Mouse (Mus musculus): Measurements from ENCODE around the gene Olfr922. TPM values are rescaled to one million over a fixed set of nuclear protein-coding genes. Genes with fewer than 3 reads are reported as not detected.

Gene Olfr922
- not detected in 2 replicates for polyA plus RNA-seq (2015; fragmentation: Nextera tagmentation; extraction: Ambion mirVana)

DNA sequence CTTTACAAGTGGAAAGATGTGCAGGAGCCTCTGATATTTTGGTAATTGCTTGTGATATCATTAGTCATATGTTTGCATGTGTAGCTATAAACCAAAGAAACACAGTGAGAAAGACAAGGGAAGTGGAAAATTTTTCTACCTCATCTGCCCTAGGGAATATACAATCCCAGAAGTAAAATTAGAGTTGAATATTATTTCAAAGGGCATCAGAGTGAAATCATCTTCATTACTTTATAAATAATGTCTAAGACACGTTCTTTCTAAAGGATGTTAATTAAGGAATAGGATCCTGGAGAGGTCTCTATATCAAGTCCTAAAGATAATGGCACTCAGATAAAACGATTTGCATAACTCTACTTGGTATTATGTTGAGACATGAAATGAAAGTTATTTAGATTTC, at the start of gene Olfr922:
TSS of gene Olfr922 (plus strand) at position 301 of the 400 bp plus-strand sequence.
- Histone ChIP-seq H3K4me3 (replicated peaks) (no peak within 1 kb of the TSS), H3K4me2 (no peak within 1 kb of the TSS), H3K27me3 (replicated peaks) (no peaks in the 10 kb centered on the region), H3K36me3 (no peaks in the 10 kb centered on the region), H3K9ac (no peak within 1 kb of the TSS), H3K4me1 (no peaks in the 10 kb centered on the region), H3K9me3 (no peaks in the 10 kb centered on the region), H3K27ac (no peak within 1 kb of the TSS)
- 62% methylated on average over 2 of the region's 2 CpGs for WGBS
- no peak for ATAC-seq (ENCODE audit: insufficient read depth, low FRiP score, low read depth)

DNA sequence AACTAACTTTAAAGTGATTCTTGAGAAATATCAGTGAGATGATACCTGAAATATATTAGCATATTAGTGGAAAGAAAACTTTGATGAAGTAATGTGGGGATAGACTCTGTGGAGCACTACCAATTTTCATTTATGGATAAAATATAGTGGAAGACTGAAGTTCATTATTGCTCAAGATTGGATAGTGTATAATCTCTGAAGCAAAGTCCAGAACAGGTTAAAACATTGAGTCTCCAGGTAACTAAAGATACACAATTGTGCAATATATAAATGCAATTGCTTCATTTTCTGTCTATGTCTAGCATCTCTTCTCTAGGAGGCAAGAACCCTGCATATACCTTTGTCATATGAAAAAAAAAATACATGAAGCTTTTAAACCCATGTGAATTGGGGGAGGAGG, 41.6 kb upstream of the Olfr922 start, which contains the start of gene Olfr921:
TSS of gene Olfr921 (plus strand) at position 301 of the 400 bp plus-strand sequence.
- no peaks in the 10 kb centered on the region for H3K27me3 ChIP-seq (replicated peaks)
- H3K27ac ChIP-seq = no peak within 1 kb of the TSS
- no peaks in the 10 kb centered on the region for H3K36me3 ChIP-seq
- no peak within 1 kb of the TSS for H3K9ac ChIP-seq
- no peaks in the 10 kb centered on the region for H3K9me3 ChIP-seq
- no peaks in the 10 kb centered on the region for H3K4me1 ChIP-seq
- no peak within 1 kb of the TSS for H3K4me2 ChIP-seq
- no peak within 1 kb of the TSS for H3K4me3 ChIP-seq (replicated peaks)
- ATAC-seq (ENCODE audit: insufficient read depth, low FRiP score, low read depth) = no peak

DNA sequence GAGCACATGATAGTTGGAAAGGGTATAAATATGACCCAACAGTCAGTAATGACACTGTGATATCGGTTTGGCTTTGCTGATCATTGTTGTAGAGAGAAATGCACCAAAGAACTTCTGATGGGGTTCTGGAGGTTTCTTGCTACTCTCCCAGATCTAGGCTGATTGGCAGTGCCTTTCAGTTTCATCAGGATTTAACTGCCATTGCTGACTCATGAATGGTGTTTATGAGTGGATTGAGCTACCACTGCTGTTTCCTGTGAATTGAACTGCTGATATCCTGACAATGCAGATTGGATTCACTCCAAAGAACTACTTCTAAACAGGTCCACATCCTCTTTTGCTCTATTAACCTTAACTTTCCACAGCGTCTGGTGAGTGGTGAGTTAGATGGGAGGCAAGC, 21.7 kb upstream of the Olfr922 start:
- no peak for ATAC-seq (ENCODE audit: insufficient read depth, low FRiP score, low read depth)
- H3K4me1 ChIP-seq = no peaks in the 10 kb centered on the region
- H3K4me2 ChIP-seq = no peak overlapping the region
- H3K9ac ChIP-seq = no peak overlapping the region
- no peaks in the 10 kb centered on the region for H3K36me3 ChIP-seq
- WGBS = 86% methylated on average over 2 of the region's 2 CpGs
- H3K4me3 ChIP-seq (replicated peaks) = no peak overlapping the region
- no peak overlapping the region for H3K27ac ChIP-seq
- H3K27me3 ChIP-seq (replicated peaks) = no peaks in the 10 kb centered on the region
- H3K9me3 ChIP-seq = no peaks in the 10 kb centered on the region

DNA sequence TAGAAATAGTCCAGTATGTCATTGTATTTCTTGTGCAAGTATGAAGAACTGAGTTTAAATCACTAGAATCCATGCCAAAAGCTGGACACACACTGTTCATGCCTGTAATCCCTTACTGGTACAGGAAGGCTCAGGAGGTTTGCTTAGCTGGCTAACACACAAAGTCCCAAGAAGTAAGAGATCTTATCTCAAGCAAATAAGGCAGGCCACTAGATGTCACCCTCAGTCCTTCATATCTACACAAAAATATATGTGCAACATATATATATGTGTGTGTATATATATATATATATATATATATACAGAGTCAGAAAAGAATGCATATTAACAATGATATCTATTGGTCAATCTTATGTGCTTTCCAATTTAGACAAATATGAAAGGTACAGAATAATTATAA, 8.7 kb upstream of the Olfr922 start:
- Histone ChIP-seq H3K4me2 (no peak overlapping the region), H3K36me3 (no peaks in the 10 kb centered on the region), H3K4me1 (no peaks in the 10 kb centered on the region), H3K27ac (no peak overlapping the region), H3K4me3 (replicated peaks) (no peak overlapping the region), H3K9me3 (no peaks in the 10 kb centered on the region), H3K9ac (no peak overlapping the region), H3K27me3 (replicated peaks) (no peaks in the 10 kb centered on the region)
- ATAC-seq (ENCODE audit: insufficient read depth, low FRiP score, low read depth) = no peak

DNA sequence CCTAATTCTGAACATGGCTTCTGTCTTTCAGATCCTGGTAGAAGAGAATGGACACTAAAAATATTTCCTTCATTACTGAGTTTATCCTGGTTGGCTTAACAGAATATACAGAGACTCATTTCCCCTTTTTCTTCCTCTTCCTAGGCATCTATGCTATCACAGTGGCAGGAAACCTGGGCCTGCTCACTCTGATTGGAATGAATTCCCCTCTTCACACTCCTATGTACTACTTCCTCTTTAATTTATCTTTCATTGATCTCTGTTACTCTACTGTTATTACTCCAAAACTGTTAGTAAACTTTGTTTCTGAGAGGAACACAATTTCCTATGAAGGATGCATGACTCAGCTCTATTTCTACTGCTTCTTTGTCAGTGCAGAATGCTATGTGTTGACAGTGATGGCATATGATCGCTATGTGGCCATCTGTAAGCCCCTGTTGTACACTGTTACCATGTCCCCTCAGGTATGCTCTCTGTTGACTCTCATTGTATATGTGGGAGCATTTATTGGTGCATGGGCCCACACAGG, 1.1 kb downstream of the Olfr922 start:
- 84% methylated on average over 1 of the region's 1 CpGs for WGBS
- no peaks in the 10 kb centered on the region for H3K36me3 ChIP-seq
- ATAC-seq (ENCODE audit: insufficient read depth, low FRiP score, low read depth) = no peak
- no peak overlapping the region for H3K9ac ChIP-seq
- H3K4me3 ChIP-seq (replicated peaks) = no peak overlapping the region
- H3K9me3 ChIP-seq = no peaks in the 10 kb centered on the region
- H3K27ac ChIP-seq = no peak overlapping the region
- no peak overlapping the region for H3K4me2 ChIP-seq
- H3K27me3 ChIP-seq (replicated peaks) = no peaks in the 10 kb centered on the region
- H3K4me1 ChIP-seq = no peaks in the 10 kb centered on the region

DNA sequence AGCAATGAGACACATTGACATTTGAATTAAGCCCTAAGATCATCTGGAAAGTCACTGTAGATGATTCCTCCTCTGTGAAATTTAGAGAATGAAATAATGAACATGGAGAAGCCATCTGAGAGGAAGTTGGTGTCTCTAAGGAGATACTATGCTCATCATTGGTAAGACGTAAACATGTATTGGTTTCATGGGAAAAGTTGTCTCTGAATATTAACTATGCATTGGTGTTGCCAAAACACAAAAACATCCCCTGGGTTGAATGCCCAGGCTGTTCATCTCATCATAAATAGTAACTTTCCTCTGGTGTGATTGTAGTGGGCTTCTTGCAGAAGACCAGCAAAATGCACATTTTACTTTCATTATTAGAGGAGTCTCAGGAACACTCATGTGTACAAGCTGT, 11.8 kb downstream of the Olfr922 start, which contains the start of gene Olfr923:
TSS of gene Olfr923 (plus strand) at position 301 of the 400 bp plus-strand sequence.
- H3K27me3 ChIP-seq (replicated peaks) = no peaks in the 10 kb centered on the region
- no peak within 1 kb of the TSS for H3K9ac ChIP-seq
- H3K9me3 ChIP-seq = no peaks in the 10 kb centered on the region
- H3K4me3 ChIP-seq (replicated peaks) = no peak within 1 kb of the TSS
- no peak for ATAC-seq (ENCODE audit: insufficient read depth, low FRiP score, low read depth)
- H3K4me2 ChIP-seq = no peak within 1 kb of the TSS
- no peaks in the 10 kb centered on the region for H3K36me3 ChIP-seq
- no peak within 1 kb of the TSS for H3K27ac ChIP-seq
- 77% methylated on average over 1 of the region's 1 CpGs for WGBS
- H3K4me1 ChIP-seq = no peaks in the 10 kb centered on the region

DNA sequence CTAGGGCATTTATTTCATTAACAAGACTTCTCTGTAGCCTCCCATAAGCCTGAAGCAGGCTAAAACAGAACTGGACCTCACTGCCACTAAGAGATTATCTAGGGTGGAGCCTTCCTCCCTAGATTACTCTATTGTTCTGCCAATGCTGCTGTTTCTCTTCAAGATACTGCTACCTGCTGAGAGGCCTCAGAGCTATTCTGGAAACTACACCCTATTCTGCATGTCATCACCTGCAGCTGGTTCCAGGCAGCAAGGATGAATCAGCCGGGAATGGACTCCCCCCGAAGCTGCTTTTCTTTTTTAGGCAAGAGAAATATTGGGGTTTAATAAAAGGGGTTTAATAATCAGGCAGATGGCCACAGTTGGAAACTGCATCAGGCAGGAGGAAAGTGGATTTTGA, 18.6 kb downstream of the Olfr922 start:
- no peaks in the 10 kb centered on the region for H3K27me3 ChIP-seq (replicated peaks)
- 79% methylated on average over 2 of the region's 2 CpGs for WGBS
- no peak overlapping the region for H3K9ac ChIP-seq
- no peaks in the 10 kb centered on the region for H3K36me3 ChIP-seq
- no peaks in the 10 kb centered on the region for H3K9me3 ChIP-seq
- no peak for ATAC-seq (ENCODE audit: insufficient read depth, low FRiP score, low read depth)
- no peak overlapping the region for H3K27ac ChIP-seq
- no peak overlapping the region for H3K4me3 ChIP-seq (replicated peaks)
- no peaks in the 10 kb centered on the region for H3K4me1 ChIP-seq
- H3K4me2 ChIP-seq = no peak overlapping the region

DNA sequence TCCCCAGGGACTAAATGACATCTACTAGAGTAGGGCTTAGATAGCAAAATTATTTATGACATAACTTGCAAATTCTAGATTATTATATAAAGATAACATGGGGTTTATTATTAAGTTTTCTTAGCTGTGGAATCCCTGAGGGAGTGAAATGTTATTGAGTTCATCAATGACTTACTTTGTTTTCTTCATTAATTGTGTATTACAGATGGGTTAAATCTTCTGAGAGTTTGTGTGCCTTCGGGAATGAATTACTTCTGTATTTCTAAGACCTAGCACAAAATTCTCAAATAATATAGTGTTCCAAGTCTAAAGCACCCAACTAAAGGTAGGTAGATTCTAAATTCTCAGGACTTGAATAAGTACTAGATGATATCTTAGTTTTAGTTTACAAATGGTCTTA, 29.7 kb downstream of the Olfr922 start, which contains the start of gene Olfr924:
TSS of gene Olfr924 (plus strand) at position 301 of the 400 bp plus-strand sequence.
- 80% methylated on average over 1 of the region's 1 CpGs for WGBS
- no peak for ATAC-seq (ENCODE audit: insufficient read depth, low FRiP score, low read depth)

DNA sequence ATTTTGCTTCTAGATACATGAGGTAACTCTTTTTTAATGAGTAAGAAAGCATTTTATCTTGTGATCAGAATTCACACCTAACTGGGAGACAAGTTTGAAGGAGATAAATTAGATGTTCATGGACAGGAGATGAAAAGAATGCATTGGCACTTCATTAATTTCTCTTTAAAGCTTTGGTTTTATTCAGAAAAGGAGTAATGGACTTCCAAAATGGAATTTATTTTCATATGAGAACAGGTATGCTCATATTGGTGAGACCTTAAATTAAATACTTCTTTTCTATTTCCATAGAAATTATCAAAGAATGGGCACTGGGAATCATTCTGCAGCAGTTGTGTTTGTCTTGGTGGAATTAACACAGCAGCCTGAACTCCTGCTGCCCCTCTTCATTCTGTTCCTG, 40.3 kb downstream of the Olfr922 start, which contains the start of gene Olfr26:
TSS of gene Olfr26 (plus strand) at position 301 of the 400 bp plus-strand sequence.
- Histone ChIP-seq H3K4me3 (replicated peaks) (no peak within 1 kb of the TSS), H3K27ac (no peak within 1 kb of the TSS), H3K27me3 (replicated peaks) (no peaks in the 10 kb centered on the region), H3K9ac (no peak within 1 kb of the TSS), H3K9me3 (no peaks in the 10 kb centered on the region), H3K36me3 (no peaks in the 10 kb centered on the region), H3K4me1 (no peaks in the 10 kb centered on the region), H3K4me2 (no peak within 1 kb of the TSS)
- no peak for ATAC-seq (ENCODE audit: insufficient read depth, low FRiP score, low read depth)

More for the DNA sequence above, 29.7 kb downstream of the Olfr922 start, which contains the start of gene Olfr924:
- Histone ChIP-seq H3K27ac (no peak within 1 kb of the TSS), H3K9me3 (no peaks in the 10 kb centered on the region), H3K9ac (no peak within 1 kb of the TSS), H3K36me3 (no peaks in the 10 kb centered on the region), H3K4me3 (replicated peaks) (no peak within 1 kb of the TSS), H3K4me2 (no peak within 1 kb of the TSS), H3K27me3 (replicated peaks) (no peaks in the 10 kb centered on the region), H3K4me1 (no peaks in the 10 kb centered on the region)

Other genes starting within 250 kb of the Olfr922 start
- gene Olfr912, start 234.4 kb upstream of the Olfr922 start, polyA plus RNA-seq (2015; fragmentation: Nextera tagmentation; extraction: Ambion mirVana) = not detected in 2 replicates
- not detected in 2 replicates for gene Olfr913, start 221.9 kb upstream of the Olfr922 start, polyA plus RNA-seq (2015; fragmentation: Nextera tagmentation; extraction: Ambion mirVana)
- not detected in 2 replicates for gene Olfr914, start 209.5 kb upstream of the Olfr922 start, polyA plus RNA-seq (2015; fragmentation: Nextera tagmentation; extraction: Ambion mirVana)
- not detected in 2 replicates for gene Olfr916, start 154.7 kb upstream of the Olfr922 start, polyA plus RNA-seq (2015; fragmentation: Nextera tagmentation; extraction: Ambion mirVana)
- not detected in 2 replicates for gene Olfr917, start 148.8 kb upstream of the Olfr922 start, polyA plus RNA-seq (2015; fragmentation: Nextera tagmentation; extraction: Ambion mirVana)
- not detected in 2 replicates for gene Olfr918, start 140.0 kb upstream of the Olfr922 start, polyA plus RNA-seq (2015; fragmentation: Nextera tagmentation; extraction: Ambion mirVana)
- gene Olfr919, start 110.9 kb upstream of the Olfr922 start, polyA plus RNA-seq (2015; fragmentation: Nextera tagmentation; extraction: Ambion mirVana) = not detected in 2 replicates
- 21.5 and 21.9 TPM in 2 replicates for gene Vwa5a, start 96.3 kb upstream of the Olfr922 start, polyA plus RNA-seq (2015; fragmentation: Nextera tagmentation; extraction: Ambion mirVana)
- gene Olfr920, start 62.3 kb upstream of the Olfr922 start, polyA plus RNA-seq (2015; fragmentation: Nextera tagmentation; extraction: Ambion mirVana) = 0.04 and 0.08 TPM in 2 replicates
- not detected in 2 replicates for gene Olfr921, start 41.5 kb upstream of the Olfr922 start, polyA plus RNA-seq (2015; fragmentation: Nextera tagmentation; extraction: Ambion mirVana)
- not detected in 2 replicates for gene Olfr923, start 11.9 kb downstream of the Olfr922 start, polyA plus RNA-seq (2015; fragmentation: Nextera tagmentation; extraction: Ambion mirVana)
- not detected in 2 replicates for gene Olfr924, start 29.8 kb downstream of the Olfr922 start, polyA plus RNA-seq (2015; fragmentation: Nextera tagmentation; extraction: Ambion mirVana)
- gene Olfr26, start 40.4 kb downstream of the Olfr922 start, polyA plus RNA-seq (2015; fragmentation: Nextera tagmentation; extraction: Ambion mirVana) = not detected in 2 replicates
- gene Olfr926, start 62.5 kb downstream of the Olfr922 start, polyA plus RNA-seq (2015; fragmentation: Nextera tagmentation; extraction: Ambion mirVana) = not detected in 2 replicates
- not detected in 2 replicates for gene Olfr930, start 115.2 kb downstream of the Olfr922 start, polyA plus RNA-seq (2015; fragmentation: Nextera tagmentation; extraction: Ambion mirVana)
- gene Olfr933, start 157.7 kb downstream of the Olfr922 start, polyA plus RNA-seq (2015; fragmentation: Nextera tagmentation; extraction: Ambion mirVana) = not detected in 2 replicates
- not detected in 2 replicates for gene Olfr934, start 173.7 kb downstream of the Olfr922 start, polyA plus RNA-seq (2015; fragmentation: Nextera tagmentation; extraction: Ambion mirVana)
- gene Olfr935, start 185.1 kb downstream of the Olfr922 start, polyA plus RNA-seq (2015; fragmentation: Nextera tagmentation; extraction: Ambion mirVana) = not detected in 2 replicates
- not detected in 2 replicates for gene Olfr146, start 208.8 kb downstream of the Olfr922 start, polyA plus RNA-seq (2015; fragmentation: Nextera tagmentation; extraction: Ambion mirVana)

Data from stomach, embryonic 15.5 days (tissue).